Mouse (Mus musculus) G1E (cell line): ENCODE measurements around the gene Plekho2. TPM values are rescaled to one million over a fixed set of nuclear protein-coding genes. Genes with fewer than 3 reads are reported as not detected.

Experiments used
- ATAC-seq: 2 replicates; pipeline ENCODE4 v1.8.0; 2016; ENCODE audit warnings: mild to moderate bottlenecking; ENCODE audit not compliant: insufficient number of reproducible peaks, poor library complexity, low FRiP score, severe bottlenecking; ENCODE audit errors: extremely low read depth
- DNase-seq: peaks from one replicate; pipeline ENCODE4 v3.0.0; 2012; ENCODE audit warnings: low spot score
- H3K27me3 ChIP-seq: 2 replicates; pipeline ENCODE4 v1.6.1; 2012; ENCODE audit warnings: mild to moderate bottlenecking, low read length, inconsistent platforms; ENCODE audit not compliant: insufficient read depth
- H3K36me3 ChIP-seq: replicated peaks from 2 replicates; pipeline ENCODE3; 2012; ENCODE audit warnings: mild to moderate bottlenecking, inconsistent platforms
- H3K4me1 ChIP-seq: 2 replicates; pipeline ENCODE4 v1.6.1; 2012; ENCODE audit warnings: low read depth, low read length, inconsistent platforms, mixed read lengths; ENCODE audit not compliant: insufficient read depth
- H3K4me3 ChIP-seq: 2 replicates; pipeline ENCODE4 v1.5.1; 2012; ENCODE audit warnings: low read depth, mild to moderate bottlenecking, inconsistent platforms, low read length, moderate library complexity, mixed read lengths
- H3K9me3 ChIP-seq: replicated peaks from 2 replicates; pipeline ENCODE4 v1.6.1; 2012; ENCODE audit warnings: inconsistent platforms
- CTCF ChIP-seq: IDR thresholded peaks from 2 replicates; pipeline ENCODE4 v1.5.1; 2012; ENCODE audit warnings: low read depth, low read length, inconsistent platforms, mixed read lengths
- GATA1 ChIP-seq: IDR thresholded peaks from 2 replicates; pipeline ENCODE4 v1.6.1; 2012; ENCODE audit warnings: borderline replicate concordance, low read length, inconsistent platforms, mixed read lengths
- GATA2 ChIP-seq: IDR thresholded peaks from 2 replicates; pipeline ENCODE4 v1.6.1; 2012; ENCODE audit warnings: low read depth, low read length, inconsistent platforms, borderline replicate concordance
- POLR2AphosphoS5 ChIP-seq: IDR thresholded peaks from 2 replicates; pipeline ENCODE4 v1.6.1; 2012; ENCODE audit warnings: low read depth, low read length, inconsistent platforms; ENCODE audit not compliant: insufficient replicate concordance
- TAL1 ChIP-seq: conservative IDR thresholded peaks from 2 replicates; pipeline ENCODE4 v1.6.1; 2012; ENCODE audit warnings: low read depth, low read length, inconsistent platforms, mixed read lengths
- polyA plus RNA-seq: library from polyadenylated mRNA; stranded (reverse); fragments of >175 nt; gene quantifications from 2 replicates; pipeline ENCODE4 v1.2.3, GENCODE M21; 2012
- total RNA-seq, 2 experiments: library from RNA; stranded (forward) in 1 of 2; stranded (reverse) in 1 of 2; fragments of 200-1000 nt in 1 of 2; fragments of >200 nt in 1 of 2; fragmentation: Nextera tagmentation in 1 of 2; gene quantifications; 2 replicates each; pipeline ENCODE4 v1.2.3; 2014 to 2017

Plekho2 gene
- total and polyA plus RNA-seq, 3 experiments = 16.8 to 35.4 (median 26.9) TPM

GRCm38 (mm10) chr9:65550079-65550831 is 29.6 kb downstream of the Plekho2 start:
- ATAC-seq (no peak; the same call in 1 of the 2 replicates), DNase-seq (no peak)
- Histone ChIP-seq H3K4me3 (no peak overlapping the region), H3K27me3 (peaks cover 3% of the 10 kb centered on the region; the same call in 1 of the 2 replicates), H3K4me1 (peaks cover 69% of the 10 kb centered on the region), H3K9me3 (no peaks in the 10 kb centered on the region), H3K36me3 (peaks cover 14% of the 10 kb centered on the region)
- no peak for TF ChIP-seq POLR2AphosphoS5
- no peak for TF ChIP-seq CTCF
- TF ChIP-seq GATA1 = no peak
- TF ChIP-seq TAL1 = no peak
- no peak for TF ChIP-seq GATA2

DNA sequence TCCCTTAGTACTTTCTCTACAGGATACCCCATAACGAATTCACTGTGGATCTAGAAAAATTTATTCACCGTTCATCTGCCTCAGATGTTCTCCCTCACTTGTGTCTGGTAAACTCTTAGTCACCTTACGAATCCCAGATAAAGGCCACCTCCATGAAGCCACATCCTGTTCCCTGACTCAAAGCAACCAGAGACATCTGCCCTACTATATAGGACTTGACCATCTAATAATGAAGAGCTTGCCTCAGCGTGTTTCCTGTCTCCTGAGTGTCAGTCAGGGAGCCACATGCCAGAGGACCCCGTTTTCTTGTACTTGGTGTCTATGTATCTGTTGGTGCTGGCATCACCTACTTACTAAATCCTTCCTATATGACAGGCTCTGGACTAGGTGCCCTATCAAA is 30.2 kb downstream of the Plekho2 start:
- TF ChIP-seq TAL1 (no peak), CTCF (no peak), POLR2AphosphoS5 (no peak), GATA2 (no peak), GATA1 (no peak)
- H3K36me3 ChIP-seq = peaks cover 10% of the 10 kb centered on the region

DNA sequence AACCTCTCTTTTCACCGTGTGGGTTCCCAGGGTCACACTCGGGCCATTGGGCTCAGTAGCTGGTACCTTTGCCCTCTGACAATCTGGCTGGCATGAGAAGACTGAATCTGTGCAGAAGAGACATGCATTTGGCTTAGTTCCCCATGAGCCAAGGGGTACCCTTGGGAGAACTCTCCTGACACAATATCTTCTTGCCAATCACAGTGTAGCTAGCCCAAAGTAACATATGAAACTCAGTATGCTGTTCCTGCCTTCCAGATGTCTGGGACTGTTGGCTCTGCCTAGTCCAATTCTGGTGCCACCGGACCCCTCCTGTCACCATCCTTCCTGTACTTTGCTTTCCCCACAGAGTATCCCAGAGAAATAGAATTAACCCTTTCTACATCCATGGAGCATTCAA is 30.7 kb downstream of the Plekho2 start:
- H3K27me3 ChIP-seq = peaks cover 3% of the 10 kb centered on the region; the same call in 1 of the 2 replicates
- H3K9me3 ChIP-seq = no peaks in the 10 kb centered on the region
- H3K4me3 ChIP-seq = no peak overlapping the region
- H3K4me1 ChIP-seq = peaks cover 60% of the 10 kb centered on the region
- no peak for ATAC-seq
- DNase-seq = no peak
- TF ChIP-seq TAL1 = no peak
- TF ChIP-seq GATA2 = no peak
- TF ChIP-seq POLR2AphosphoS5 = no peak
- no peak for TF ChIP-seq GATA1
- no peak for TF ChIP-seq CTCF
- H3K36me3 ChIP-seq = peaks cover 5% of the 10 kb centered on the region

More for the DNA sequence above, 30.2 kb downstream of the Plekho2 start:
- no peak for DNase-seq
- ATAC-seq = no peak
- peaks cover 3% of the 10 kb centered on the region; the same call in 1 of the 2 replicates for H3K27me3 ChIP-seq
- no peak overlapping the region for H3K4me3 ChIP-seq
- peaks cover 65% of the 10 kb centered on the region for H3K4me1 ChIP-seq
- H3K9me3 ChIP-seq = no peaks in the 10 kb centered on the region

DNA sequence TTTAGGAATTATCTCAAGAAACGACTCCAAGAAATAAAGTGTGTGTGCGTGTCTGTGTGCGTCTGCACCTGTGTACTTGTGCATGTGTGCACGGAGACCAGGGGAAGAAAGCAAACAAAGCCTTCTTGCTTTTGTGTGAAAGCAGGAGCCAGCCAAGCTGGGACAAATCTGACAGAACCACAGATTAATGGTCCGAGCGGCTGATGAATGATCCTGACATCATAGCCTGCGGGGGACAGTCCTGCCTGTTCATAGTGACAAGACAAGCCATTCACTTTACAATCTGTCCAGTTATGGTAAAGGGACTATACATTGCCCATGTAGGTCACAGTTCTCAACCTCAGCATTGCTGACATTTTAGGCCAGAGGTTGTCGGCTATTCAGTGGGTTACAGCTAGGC is 31.5 kb downstream of the Plekho2 start:
- no peak for DNase-seq
- Histone ChIP-seq H3K36me3 (peaks cover 4% of the 10 kb centered on the region), H3K4me1 (peaks cover 57% of the 10 kb centered on the region), H3K27me3 (peaks cover 3% of the 10 kb centered on the region; the same call in 1 of the 2 replicates), H3K4me3 (no peak overlapping the region), H3K9me3 (no peaks in the 10 kb centered on the region)
- no peak for ATAC-seq
- TF ChIP-seq CTCF (no peak), GATA2 (no peak), POLR2AphosphoS5 (no peak), TAL1 (no peak), GATA1 (no peak)

DNA sequence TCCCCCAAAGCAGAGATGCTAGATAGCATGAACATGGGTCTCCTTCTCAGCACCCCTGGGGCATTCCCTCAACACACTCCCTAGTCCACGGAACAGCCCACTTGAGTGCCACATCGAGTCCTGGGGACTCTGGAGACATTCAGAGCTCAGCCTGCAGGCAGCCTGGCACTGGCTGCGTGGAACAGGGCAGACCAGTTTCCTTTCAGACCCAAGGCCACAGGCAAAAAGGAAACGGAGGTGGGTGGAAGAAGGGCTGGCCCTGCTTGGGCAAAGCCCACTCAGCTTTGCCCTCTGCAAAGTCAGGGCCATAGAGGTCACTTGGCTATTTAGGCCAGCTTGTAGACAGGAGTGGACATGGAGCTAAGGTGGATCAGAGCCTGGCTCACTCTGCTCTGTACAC is 32.0 kb downstream of the Plekho2 start:
- no peak for ATAC-seq
- DNase-seq = no peak
- Histone ChIP-seq H3K9me3 (no peaks in the 10 kb centered on the region), H3K36me3 (peaks cover 4% of the 10 kb centered on the region), H3K4me1 (peaks cover 57% of the 10 kb centered on the region), H3K27me3 (peaks cover 3% of the 10 kb centered on the region; the same call in 1 of the 2 replicates), H3K4me3 (no peak overlapping the region)
- TF ChIP-seq TAL1 (no peak), GATA2 (no peak), GATA1 (no peak), CTCF (no peak), POLR2AphosphoS5 (no peak)

GRCm38 (mm10) chr9:65547111-65547510 is 32.7 kb downstream of the Plekho2 start:
- no peak for TF ChIP-seq CTCF
- TF ChIP-seq POLR2AphosphoS5 = no peak
- TF ChIP-seq GATA1 = no peak
- no peak for TF ChIP-seq TAL1
- H3K36me3 ChIP-seq = peaks cover 2% of the 10 kb centered on the region

More at GRCm38 (mm10) chr9:65547111-65547510, 32.7 kb downstream of the Plekho2 start:
- Histone ChIP-seq H3K4me1 (peaks cover 56% of the 10 kb centered on the region), H3K27me3 (peaks cover 3% of the 10 kb centered on the region; the same call in 1 of the 2 replicates), H3K9me3 (no peaks in the 10 kb centered on the region), H3K4me3 (no peak overlapping the region)
- DNase-seq (no peak), ATAC-seq (no peak)
